Mouse (Mus musculus) midbrain, embryonic 11.5 days (tissue): ENCODE results near the gene Dab1. TPM values are rescaled to one million over a fixed set of nuclear protein-coding genes. Genes with fewer than 3 reads are reported as not detected.

Experiments
- ATAC-seq: fragments of 200-750 bp; cut with Nextera tagmentation; 2 replicates; pipeline ENCODE4 v1.8.0; 2017; ENCODE audit warnings: moderate TSS enrichment, moderate library complexity; ENCODE audit not compliant: low FRiP score
- DNase-seq: peaks from one replicate; pipeline ENCODE4 v3.0.0; 2015; ENCODE audit warnings: low spot score; ENCODE audit errors: missing footprints
- H3K27ac ChIP-seq: fragments of 300-500 bp; sonication (generic); 2 replicates; pipeline ENCODE4 v1.5.1; 2014; ENCODE audit warnings: low read depth, low read length
- H3K27me3 ChIP-seq: fragments of 300-500 bp; sonication (generic); 2 replicates; pipeline ENCODE4 v1.6.1; 2014; ENCODE audit warnings: mild to moderate bottlenecking, low read length, moderate library complexity, mixed read lengths; ENCODE audit not compliant: control insufficient read depth, insufficient read depth
- H3K36me3 ChIP-seq: fragments of 300-500 bp; sonication (generic); 2 replicates; pipeline ENCODE4 v1.6.1; 2014; ENCODE audit warnings: mild to moderate bottlenecking, low read length, moderate library complexity, mixed read lengths; ENCODE audit not compliant: control insufficient read depth, insufficient read depth
- H3K4me1 ChIP-seq: fragments of 300-500 bp; sonication (generic); 2 replicates; pipeline ENCODE4 v1.6.1; 2014; ENCODE audit warnings: low read length; ENCODE audit not compliant: control insufficient read depth, insufficient read depth
- H3K4me2 ChIP-seq: fragments of 300-500 bp; sonication (generic); 2 replicates; pipeline ENCODE4 v1.6.1; 2014; ENCODE audit warnings: mild to moderate bottlenecking, moderate library complexity
- H3K4me3 ChIP-seq: fragments of 300-500 bp; sonication (generic); 2 replicates; pipeline ENCODE4 v1.5.1; 2014; ENCODE audit warnings: low read depth, low read length
- H3K9ac ChIP-seq: fragments of 300-500 bp; sonication (generic); 2 replicates; pipeline ENCODE4 v1.6.1; 2014; ENCODE audit warnings: low read length
- H3K9me3 ChIP-seq: fragments of 300-500 bp; sonication (generic); 2 replicates; pipeline ENCODE4 v1.6.1; 2016; ENCODE audit warnings: low read length; ENCODE audit not compliant: control insufficient read depth
- WGBS: fragments of 180-500 bp; shearing (Covaris S2); extraction: QIAGEN DNeasy Blood & Tissue Kit; methylation state at CpG from one replicate; pipeline ENCODE4 v1.1.7; 2014; 5-methylcytosine and 5-hydroxymethylcytosine counted together
- polyA plus RNA-seq: library from polyadenylated mRNA; unstranded; fragments of >200 nt; fragmentation: Nextera tagmentation; extraction: Ambion mirVana; gene quantifications from 2 replicates; pipeline ENCODE4 v1.2.1, GENCODE M21; 2014

Dab1 gene
- 43.2 and 46.5 TPM in 2 replicates for polyA plus RNA-seq

- H3K4me3 ChIP-seq, result peak within 1 kb of the TSS; percentile 42
- peaks cover 32% of the 10 kb centered on the region for H3K27me3 ChIP-seq
- no peak within 1 kb of the TSS for H3K27ac ChIP-seq
- H3K36me3 ChIP-seq, result no peaks in the 10 kb centered on the region
- H3K9me3 ChIP-seq, result no peaks in the 10 kb centered on the region
- under 1% methylated on average over 38 of the region's 41 CpGs for WGBS
- peak within 1 kb of the TSS; percentile 56 for H3K4me2 ChIP-seq
- H3K9ac ChIP-seq, result peak within 1 kb of the TSS; percentile 4; the same call in 1 of the 2 replicates
- peak; percentile 48; the same call in 1 of the 2 replicates for ATAC-seq
- peak; percentile 91 for DNase-seq
- H3K4me1 ChIP-seq, result peaks cover 4% of the 10 kb centered on the region; the same call in 1 of the 2 replicates
Measured at GRCm38 (mm10) chr4:103619321-103619945, at the start of gene Dab1. Gene Dab1, plus strand, starts transcription at chr4:103619359.

- H3K9me3 ChIP-seq, result no peaks in the 10 kb centered on the region
- no peaks in the 10 kb centered on the region for H3K27me3 ChIP-seq
- WGBS, result 70% methylated on average over 4 of the region's 4 CpGs
- H3K4me1 ChIP-seq, result no peaks in the 10 kb centered on the region
- no peak overlapping the region for H3K9ac ChIP-seq
- ATAC-seq, result no peak
- H3K27ac ChIP-seq, result no peak overlapping the region
- H3K4me2 ChIP-seq, result no peak overlapping the region
- no peaks in the 10 kb centered on the region for H3K36me3 ChIP-seq
- H3K4me3 ChIP-seq, result no peak overlapping the region
- DNase-seq, result peak; percentile 91
Measured at GRCm38 (mm10) chr4:103571721-103572352, 47.3 kb upstream of the Dab1 start.

GRCm38 (mm10) chr4:103575556-103575955 lies 43.6 kb upstream of the Dab1 start:
- WGBS, result 71% methylated on average over 2 of the region's 2 CpGs
- Histone ChIP-seq H3K4me3 (no peak overlapping the region), H3K9me3 (no peaks in the 10 kb centered on the region), H3K27ac (no peak overlapping the region), H3K27me3 (no peaks in the 10 kb centered on the region), H3K4me1 (no peaks in the 10 kb centered on the region), H3K9ac (no peak overlapping the region), H3K36me3 (no peaks in the 10 kb centered on the region), H3K4me2 (no peak overlapping the region)
- DNase-seq (no peak), ATAC-seq (no peak)

- 86% methylated on average over 6 of the region's 6 CpGs for WGBS
- Histone ChIP-seq H3K9me3 (no peaks in the 10 kb centered on the region), H3K27ac (no peak overlapping the region), H3K36me3 (no peaks in the 10 kb centered on the region), H3K4me1 (no peaks in the 10 kb centered on the region), H3K27me3 (no peaks in the 10 kb centered on the region), H3K9ac (no peak overlapping the region), H3K4me3 (no peak overlapping the region), H3K4me2 (no peak overlapping the region)
- no peak for ATAC-seq
- no peak for DNase-seq
Measured at GRCm38 (mm10) chr4:103576305-103576704, 42.9 kb upstream of the Dab1 start.

GRCm38 (mm10) chr4:103577111-103577815 lies 41.9 kb upstream of the Dab1 start:
- Histone ChIP-seq H3K4me1 (no peaks in the 10 kb centered on the region), H3K9ac (no peak overlapping the region), H3K27me3 (no peaks in the 10 kb centered on the region), H3K4me3 (no peak overlapping the region), H3K27ac (no peak overlapping the region), H3K9me3 (no peaks in the 10 kb centered on the region), H3K4me2 (no peak overlapping the region), H3K36me3 (no peaks in the 10 kb centered on the region)
- 79% methylated on average over 4 of the region's 4 CpGs for WGBS
- ATAC-seq (no peak), DNase-seq (no peak)

GRCm38 (mm10) chr4:103577821-103578220 lies 41.3 kb upstream of the Dab1 start:
- Histone ChIP-seq H3K36me3 (no peaks in the 10 kb centered on the region), H3K4me2 (no peak overlapping the region), H3K27me3 (no peaks in the 10 kb centered on the region), H3K9me3 (no peaks in the 10 kb centered on the region), H3K4me3 (no peak overlapping the region), H3K9ac (no peak overlapping the region), H3K4me1 (no peaks in the 10 kb centered on the region), H3K27ac (no peak overlapping the region)
- DNase-seq, result no peak
- WGBS, result 91% methylated on average over 7 of the region's 7 CpGs
- no peak for ATAC-seq

- Histone ChIP-seq H3K4me2 (no peak overlapping the region), H3K27me3 (no peaks in the 10 kb centered on the region), H3K9me3 (no peaks in the 10 kb centered on the region), H3K4me1 (no peaks in the 10 kb centered on the region), H3K27ac (no peak overlapping the region), H3K36me3 (no peaks in the 10 kb centered on the region), H3K9ac (no peak overlapping the region), H3K4me3 (no peak overlapping the region)
- ATAC-seq, result no peak
- WGBS, result 83% methylated on average over 9 of the region's 9 CpGs
- no peak for DNase-seq
Measured at GRCm38 (mm10) chr4:103580021-103580420, 39.1 kb upstream of the Dab1 start.

GRCm38 (mm10) chr4:103615011-103615410 lies 4.1 kb upstream of the Dab1 start:
- no peaks in the 10 kb centered on the region for H3K9me3 ChIP-seq
- peaks cover 4% of the 10 kb centered on the region; the same call in 1 of the 2 replicates for H3K4me1 ChIP-seq
- ATAC-seq (no peak), DNase-seq (no peak)
- H3K27me3 ChIP-seq, result peaks cover 18% of the 10 kb centered on the region
- H3K36me3 ChIP-seq, result no peaks in the 10 kb centered on the region
- H3K4me3 ChIP-seq, result no peak overlapping the region
- no peak overlapping the region for H3K27ac ChIP-seq
- H3K4me2 ChIP-seq, result no peak overlapping the region
- whole genome bisulfite sequencing, result 90% methylated on average over 3 of the region's 3 CpGs
- no peak overlapping the region for H3K9ac ChIP-seq

- Histone ChIP-seq H3K9me3 (no peaks in the 10 kb centered on the region), H3K4me2 (peak overlapping the region; percentile 56), H3K4me1 (peaks cover 4% of the 10 kb centered on the region; the same call in 1 of the 2 replicates), H3K36me3 (no peaks in the 10 kb centered on the region), H3K27ac (no peak overlapping the region), H3K27me3 (peaks cover 32% of the 10 kb centered on the region), H3K4me3 (peak overlapping the region; percentile 42), H3K9ac (no peak overlapping the region)
- WGBS, result under 1% methylated on average over 28 of the region's 28 CpGs
- peak; percentile 35; the same call in 1 of the 2 replicates for ATAC-seq
- DNase-seq, result peak; percentile 95
Measured at GRCm38 (mm10) chr4:103619946-103620371, 800 bp downstream of the Dab1 start.
